Mouse (Mus musculus) liver, embryonic 14.5 days (tissue): ENCODE measurements around the gene Keap1.
A peak's percentile ranks its signal among the peaks of the same experiment; 100 is the strongest.

Experiments
- CTCF ChIP-seq: IDR thresholded peaks from 2 replicates; pipeline ENCODE4 v1.5.1; 2016; ENCODE audit warnings: antibody characterized with exemption, low read depth, control low read depth
- EP300 ChIP-seq: IDR thresholded peaks from 2 replicates; pipeline ENCODE4 v1.6.1; 2016; ENCODE audit warnings: antibody characterized with exemption, low read depth

- TF ChIP-seq CTCF = peak; percentile 43
- no peak for TF ChIP-seq EP300
Observed at GRCm38 (mm10) chr9:21283591-21283990, 44.4 kb upstream of the Keap1 start.
